Mouse (Mus musculus) stomach, embryonic 14.5 days (tissue): ENCODE measurements around the gene C1ql1. TPM values are rescaled to one million over a fixed set of nuclear protein-coding genes. Genes with fewer than 3 reads are reported as not detected.
A peak's percentile ranks its signal among the peaks of the same experiment; 100 is the strongest.

Experiments
- ATAC-seq: fragments of 200-750 bp; cut with Nextera tagmentation; 2 replicates; pipeline ENCODE4 v1.8.0; 2017; ENCODE audit warnings: low read depth, moderate TSS enrichment; ENCODE audit not compliant: insufficient number of reproducible peaks, insufficient read depth, low FRiP score
- H3K27ac ChIP-seq: fragments of 300-500 bp; sonication (generic); 2 replicates; pipeline ENCODE4 v1.5.1; 2014; ENCODE audit warnings: mild to moderate bottlenecking, low read length, moderate library complexity, mixed read lengths
- H3K27me3 ChIP-seq: fragments of 300-500 bp; sonication (generic); 2 replicates; pipeline ENCODE4 v1.6.1; 2014; ENCODE audit warnings: low read length, control low read depth, mixed read lengths; ENCODE audit not compliant: control insufficient read depth, insufficient read depth
- H3K36me3 ChIP-seq: fragments of 300-500 bp; sonication (generic); 2 replicates; pipeline ENCODE4 v1.6.1; 2014; ENCODE audit warnings: mild to moderate bottlenecking, control low read depth, low read length, moderate library complexity, mixed read lengths; ENCODE audit not compliant: control insufficient read depth, insufficient read depth
- H3K4me1 ChIP-seq: fragments of 300-500 bp; sonication (generic); 2 replicates; pipeline ENCODE4 v1.6.1; 2014; ENCODE audit warnings: low read length, control low read depth, mixed read lengths; ENCODE audit not compliant: control insufficient read depth, insufficient read depth
- H3K4me2 ChIP-seq: fragments of 300-500 bp; sonication (generic); replicated peaks from 2 replicates; pipeline ENCODE4 v1.6.1; 2014; ENCODE audit warnings: low read depth, low read length, control low read depth
- H3K4me3 ChIP-seq: fragments of 300-500 bp; sonication (generic); 2 replicates; pipeline ENCODE4 v1.5.1; 2014; ENCODE audit warnings: low read depth, low read length, control low read depth
- H3K9ac ChIP-seq: fragments of 300-500 bp; sonication (generic); replicated peaks from 2 replicates; pipeline ENCODE4 v1.6.1; 2014; ENCODE audit warnings: low read depth, mild to moderate bottlenecking, control low read depth, low read length, moderate library complexity, mixed read lengths
- H3K9me3 ChIP-seq: fragments of 300-500 bp; sonication (generic); 2 replicates; pipeline ENCODE4 v1.6.1; 2016; ENCODE audit warnings: low read depth, low read length, control low read depth; ENCODE audit not compliant: control insufficient read depth
- WGBS: fragments of 180-500 bp; shearing (Covaris S2); extraction: QIAGEN DNeasy Blood & Tissue Kit; methylation state at CpG from one replicate; pipeline ENCODE4 v1.1.7; 2014; 5-methylcytosine and 5-hydroxymethylcytosine counted together
- polyA plus RNA-seq: library from polyadenylated mRNA; unstranded; fragments of >200 nt; fragmentation: Nextera tagmentation; extraction: Ambion mirVana; gene quantifications from 2 replicates; pipeline ENCODE4 v1.2.1, GENCODE M21; 2014

C1ql1 gene
- 9.4 and 11.1 TPM in 2 replicates for polyA plus RNA-seq

GRCm38 (mm10) chr11:102946265-102946991 is at the start of gene C1ql1:
Gene C1ql1 (minus strand): TSS chr11:102946688.
- peak within 1 kb of the TSS; percentile 38 for H3K4me3 ChIP-seq
- H3K36me3 ChIP-seq: no peaks in the 10 kb centered on the region
- peak within 1 kb of the TSS; percentile 76 for H3K4me2 ChIP-seq
- H3K9ac ChIP-seq: no peak within 1 kb of the TSS
- peaks cover 24% of the 10 kb centered on the region for H3K27me3 ChIP-seq
- H3K9me3 ChIP-seq: no peaks in the 10 kb centered on the region
- under 1% methylated on average over 66 of the region's 87 CpGs for WGBS
- peak; percentile 86 for ATAC-seq
- H3K4me1 ChIP-seq: peaks cover 27% of the 10 kb centered on the region
- no peak within 1 kb of the TSS for H3K27ac ChIP-seq

DNA sequence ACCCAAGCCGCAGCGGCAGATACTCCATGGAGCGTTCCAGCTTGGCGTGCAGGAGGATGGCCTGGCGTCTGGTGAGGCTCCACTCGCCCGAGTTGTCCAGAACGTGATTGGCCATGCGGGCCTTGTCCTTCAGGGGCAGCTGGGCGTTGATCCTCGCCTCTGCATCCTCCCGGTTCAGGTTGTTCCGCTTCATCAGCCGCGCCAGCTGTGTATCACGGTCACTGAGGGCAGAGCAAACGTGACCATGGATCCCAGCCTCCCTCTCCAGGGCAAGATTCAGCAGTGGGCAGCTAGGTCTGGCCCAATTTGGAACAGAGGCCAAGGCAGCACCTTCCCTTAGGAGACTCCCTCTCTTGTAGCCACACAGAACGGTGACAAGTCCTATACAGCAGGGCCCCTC is 48.5 kb upstream of the C1ql1 start:
- Histone ChIP-seq H3K9ac (no peak overlapping the region), H3K9me3 (no peaks in the 10 kb centered on the region), H3K27ac (no peak overlapping the region), H3K36me3 (peaks cover 52% of the 10 kb centered on the region), H3K27me3 (no peaks in the 10 kb centered on the region), H3K4me1 (peaks cover 23% of the 10 kb centered on the region), H3K4me2 (no peak overlapping the region), H3K4me3 (no peak overlapping the region)
- no peak for ATAC-seq
- WGBS: 92% methylated on average over 18 of the region's 18 CpGs

DNA sequence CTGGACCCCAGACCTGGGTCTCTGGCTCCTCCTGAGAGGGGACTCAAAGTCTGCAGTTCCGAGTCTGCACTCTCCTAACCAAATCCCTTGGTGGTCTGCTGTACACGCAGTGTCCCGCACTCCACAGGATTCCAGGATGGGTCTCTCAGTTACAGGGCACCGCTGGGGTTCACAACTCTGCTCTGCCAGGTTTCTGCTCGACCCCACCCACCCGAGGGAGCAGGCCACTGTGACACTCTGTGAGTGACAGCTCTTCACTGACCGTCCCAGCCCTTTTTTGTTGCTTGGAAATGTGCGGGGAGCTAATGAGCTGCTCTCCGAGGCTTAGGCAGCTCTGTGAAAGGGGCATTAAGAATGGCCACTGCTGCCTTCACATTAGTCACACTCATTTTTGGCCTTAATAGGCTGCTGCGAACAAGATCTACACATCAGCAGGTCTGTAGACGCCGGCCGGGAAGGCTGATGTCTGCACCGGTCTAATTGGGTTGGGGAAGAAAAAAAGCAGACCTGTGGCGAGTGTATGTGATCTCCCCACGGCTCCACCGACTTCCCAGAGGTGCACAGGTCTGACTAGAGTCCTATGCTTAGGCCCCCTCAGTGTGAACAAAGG is 47.0 kb upstream of the C1ql1 start:
- WGBS: 52% methylated on average over 17 of the region's 17 CpGs
- H3K4me1 ChIP-seq: peaks cover 16% of the 10 kb centered on the region; the same call in 1 of the 2 replicates
- H3K4me3 ChIP-seq: no peak overlapping the region
- H3K36me3 ChIP-seq: peaks cover 43% of the 10 kb centered on the region
- H3K9ac ChIP-seq: no peak overlapping the region
- H3K27me3 ChIP-seq: 0 out of 2 replicates have a peak, but pooled peaks cover 4% of the 10 kb centered on the region
- no peak overlapping the region for H3K4me2 ChIP-seq
- H3K27ac ChIP-seq: no peak overlapping the region
- H3K9me3 ChIP-seq: no peaks in the 10 kb centered on the region
- ATAC-seq: no peak

DNA sequence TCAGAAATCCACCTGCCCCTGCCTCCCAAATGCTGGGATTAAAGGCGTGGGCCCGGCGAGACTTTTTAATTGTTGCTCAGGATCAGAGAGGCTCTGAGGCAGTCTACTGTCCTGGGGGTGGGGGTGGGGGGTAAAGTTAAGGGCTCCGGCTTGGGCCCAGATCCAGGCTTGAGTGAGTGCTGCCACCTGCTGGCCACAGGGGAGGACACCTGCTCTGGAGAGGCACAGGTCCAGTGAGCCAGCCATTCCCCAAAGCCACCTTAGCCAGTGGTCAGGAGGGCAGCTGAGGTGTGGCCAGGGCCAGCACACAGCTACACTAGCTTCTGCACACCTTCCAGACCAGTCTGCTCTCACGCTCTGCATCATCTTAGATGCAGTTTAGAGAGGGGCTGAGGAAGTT is 46.5 kb upstream of the C1ql1 start:
- Histone ChIP-seq H3K4me1 (peaks cover 14% of the 10 kb centered on the region; the same call in 1 of the 2 replicates), H3K4me2 (no peak overlapping the region), H3K9me3 (no peaks in the 10 kb centered on the region), H3K36me3 (peaks cover 37% of the 10 kb centered on the region), H3K4me3 (no peak overlapping the region), H3K9ac (no peak overlapping the region), H3K27ac (no peak overlapping the region), H3K27me3 (0 out of 2 replicates have a peak, but pooled peaks cover 4% of the 10 kb centered on the region)
- WGBS: 10% methylated on average over 5 of the region's 5 CpGs
- ATAC-seq: peak; percentile 38; the same call in 1 of the 2 replicates

- H3K9ac ChIP-seq: no peak overlapping the region
Measured at GRCm38 (mm10) chr11:102991681-102992080, 45.2 kb upstream of the C1ql1 start.

DNA sequence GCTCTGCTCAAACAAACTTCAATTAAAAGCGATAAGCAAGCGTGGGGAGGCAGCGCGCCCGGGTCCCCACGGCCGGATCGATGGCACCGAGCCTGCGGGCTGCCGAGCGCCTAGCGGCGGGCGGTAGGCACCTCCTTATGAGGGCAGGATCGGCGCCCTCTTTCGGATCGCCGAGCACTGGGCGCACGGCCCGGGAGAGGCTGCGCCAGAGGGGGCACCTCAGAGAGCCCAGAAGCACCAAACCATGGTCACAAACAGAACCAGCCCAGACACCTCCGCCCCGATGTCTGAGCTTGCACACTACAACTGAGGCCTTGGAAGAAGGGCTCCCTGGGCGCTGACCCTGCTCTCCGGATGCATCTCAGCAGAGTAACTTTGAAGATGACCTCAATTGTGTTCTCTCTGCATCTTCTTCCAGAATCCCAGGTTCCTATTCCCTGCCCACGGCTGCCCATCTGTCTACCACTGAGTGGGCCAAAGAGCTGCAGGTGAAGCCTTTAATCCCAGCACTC is 43.7 kb upstream of the C1ql1 start:
- Histone ChIP-seq H3K4me2 (peak overlapping the region; percentile 86), H3K9me3 (no peaks in the 10 kb centered on the region), H3K9ac (peak overlapping the region; percentile 38), H3K27me3 (0 out of 2 replicates have a peak, but pooled peaks cover 4% of the 10 kb centered on the region), H3K36me3 (peaks cover 13% of the 10 kb centered on the region), H3K27ac (no peak overlapping the region), H3K4me3 (peak overlapping the region; percentile 30), H3K4me1 (peaks cover 14% of the 10 kb centered on the region; the same call in 1 of the 2 replicates)
- 5% methylated on average over 29 of the region's 29 CpGs for WGBS
- ATAC-seq: no peak

More at GRCm38 (mm10) chr11:102991681-102992080, 45.2 kb upstream of the C1ql1 start:
- no peaks in the 10 kb centered on the region for H3K9me3 ChIP-seq
- peaks cover 24% of the 10 kb centered on the region for H3K36me3 ChIP-seq
- H3K4me2 ChIP-seq: peak overlapping the region; percentile 39
- H3K4me1 ChIP-seq: peaks cover 14% of the 10 kb centered on the region; the same call in 1 of the 2 replicates
- H3K27ac ChIP-seq: peak overlapping the region; percentile 36; the same call in 1 of the 2 replicates
- 0 out of 2 replicates have a peak, but pooled peaks cover 4% of the 10 kb centered on the region for H3K27me3 ChIP-seq
- 0 out of 2 replicates have a peak overlapping the region, but pooled peaks have one; percentile 10 for H3K4me3 ChIP-seq
- peak; percentile 51; the same call in 1 of the 2 replicates for ATAC-seq
- WGBS: 2% methylated on average over 16 of the region's 16 CpGs

DNA sequence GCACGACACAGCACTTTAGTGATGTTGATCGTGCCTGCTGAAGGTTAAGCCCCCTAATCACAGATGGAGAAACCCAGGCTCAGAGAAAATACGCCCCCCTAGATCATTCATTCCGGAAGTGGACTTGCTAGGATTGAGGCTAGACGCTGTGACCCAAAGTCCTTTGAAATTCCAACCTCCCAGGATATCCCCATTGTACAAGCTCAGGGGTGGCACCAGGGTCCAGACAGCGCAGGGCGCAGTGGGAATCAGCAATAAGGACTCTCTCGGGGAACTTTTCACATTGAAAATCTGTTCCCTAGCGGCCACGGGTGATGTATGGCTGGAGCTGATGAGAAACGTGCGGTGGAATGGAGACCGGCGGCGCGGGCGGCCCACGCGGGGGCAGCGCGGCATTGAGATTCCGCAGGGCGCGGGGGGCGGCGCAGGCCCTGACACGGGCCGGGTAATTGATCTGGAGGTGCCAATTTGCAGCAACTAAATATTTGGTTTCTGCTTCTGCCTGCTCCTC is 43.2 kb upstream of the C1ql1 start:
- peak overlapping the region; percentile 86 for H3K4me2 ChIP-seq
- H3K27ac ChIP-seq: no peak overlapping the region
- WGBS: 6% methylated on average over 28 of the region's 28 CpGs
- ATAC-seq: no peak
- H3K9me3 ChIP-seq: no peaks in the 10 kb centered on the region
- 0 out of 2 replicates have a peak, but pooled peaks cover 4% of the 10 kb centered on the region for H3K27me3 ChIP-seq
- H3K4me1 ChIP-seq: peaks cover 14% of the 10 kb centered on the region; the same call in 1 of the 2 replicates
- peak overlapping the region; percentile 30 for H3K4me3 ChIP-seq
- H3K36me3 ChIP-seq: peaks cover 8% of the 10 kb centered on the region
- H3K9ac ChIP-seq: peak overlapping the region; percentile 38

- no peak for ATAC-seq
Measured at GRCm38 (mm10) chr11:102985160-102985559, 38.7 kb upstream of the C1ql1 start.

More at GRCm38 (mm10) chr11:102985160-102985559, 38.7 kb upstream of the C1ql1 start:
- Histone ChIP-seq H3K36me3 (no peaks in the 10 kb centered on the region), H3K4me2 (no peak overlapping the region), H3K9me3 (no peaks in the 10 kb centered on the region), H3K27me3 (0 out of 2 replicates have a peak, but pooled peaks cover 4% of the 10 kb centered on the region), H3K9ac (no peak overlapping the region), H3K4me1 (peaks cover 2% of the 10 kb centered on the region; the same call in 1 of the 2 replicates), H3K27ac (no peak overlapping the region), H3K4me3 (no peak overlapping the region)
- 53% methylated on average over 5 of the region's 6 CpGs for WGBS
